Mouse (Mus musculus) stomach, postnatal 0 days (tissue): Measurements from ENCODE around the gene Rnf141.

Source experiments
- CTCF ChIP-seq: IDR thresholded peaks from 2 replicates; pipeline ENCODE4 v1.5.1; 2016; ENCODE audit warnings: antibody characterized with exemption, low read depth, mild to moderate bottlenecking, moderate library complexity
- EP300 ChIP-seq: optimal IDR thresholded peaks from 2 replicates; pipeline ENCODE3; 2016; ENCODE audit warnings: antibody characterized with exemption

GRCm38 (mm10) chr7:110792834-110793233 is 51.4 kb downstream of the Rnf141 start:
- no peak for TF ChIP-seq EP300
- TF ChIP-seq CTCF = no peak
